Mouse (Mus musculus) CD4-positive, CD25-positive, alpha-beta regulatory T cell, adult 2 months (primary cell): Measurements from ENCODE around the gene Tgfbr3.

Source experiments
- DNase-seq: peaks from one replicate; pipeline ENCODE4 v3.0.0-alpha.2; 2012; ENCODE audit warnings: low read depth, low spot score

The Tgfbr3 gene

DNA sequence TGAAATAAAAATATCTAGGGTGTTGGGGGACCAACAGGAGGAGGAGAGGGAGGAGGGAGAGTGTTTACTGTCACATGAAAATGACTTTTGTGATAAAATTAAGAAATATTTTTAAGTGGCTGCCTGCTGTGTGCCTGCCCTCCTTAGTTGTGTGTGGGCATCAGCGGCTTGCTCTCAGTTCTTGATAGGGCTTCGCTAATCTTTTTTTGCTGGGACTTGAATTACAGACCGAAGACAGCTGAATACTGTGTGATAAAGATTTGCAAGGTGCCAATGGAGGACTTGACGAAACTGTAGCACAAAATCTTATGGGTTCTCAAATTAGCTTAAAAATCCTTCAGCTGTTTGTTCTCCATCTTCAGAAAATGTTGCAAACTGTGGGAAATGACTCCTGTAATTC is 205.0 kb downstream of the Tgfbr3 start:
- DNase-seq: no peak

DNA sequence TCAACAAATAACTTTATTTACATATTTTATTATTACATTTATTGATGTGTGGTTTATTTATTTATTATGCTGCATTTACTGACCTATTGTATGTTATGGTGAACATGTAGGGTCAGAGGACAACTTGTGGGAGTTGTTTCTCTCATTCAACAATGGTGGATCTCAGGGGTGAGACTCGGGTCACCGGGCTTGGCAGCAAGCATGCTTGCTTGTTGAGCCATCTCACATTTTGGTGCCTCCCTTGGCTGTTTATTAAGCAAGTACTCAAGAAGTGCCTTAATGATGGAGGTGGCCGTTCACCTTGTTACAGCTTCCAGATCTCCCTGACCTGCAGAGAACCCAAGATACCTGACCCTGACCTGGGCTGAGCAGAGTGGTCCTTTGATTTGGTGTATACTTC is 207.4 kb downstream of the Tgfbr3 start:
- no peak for DNase-seq

DNA sequence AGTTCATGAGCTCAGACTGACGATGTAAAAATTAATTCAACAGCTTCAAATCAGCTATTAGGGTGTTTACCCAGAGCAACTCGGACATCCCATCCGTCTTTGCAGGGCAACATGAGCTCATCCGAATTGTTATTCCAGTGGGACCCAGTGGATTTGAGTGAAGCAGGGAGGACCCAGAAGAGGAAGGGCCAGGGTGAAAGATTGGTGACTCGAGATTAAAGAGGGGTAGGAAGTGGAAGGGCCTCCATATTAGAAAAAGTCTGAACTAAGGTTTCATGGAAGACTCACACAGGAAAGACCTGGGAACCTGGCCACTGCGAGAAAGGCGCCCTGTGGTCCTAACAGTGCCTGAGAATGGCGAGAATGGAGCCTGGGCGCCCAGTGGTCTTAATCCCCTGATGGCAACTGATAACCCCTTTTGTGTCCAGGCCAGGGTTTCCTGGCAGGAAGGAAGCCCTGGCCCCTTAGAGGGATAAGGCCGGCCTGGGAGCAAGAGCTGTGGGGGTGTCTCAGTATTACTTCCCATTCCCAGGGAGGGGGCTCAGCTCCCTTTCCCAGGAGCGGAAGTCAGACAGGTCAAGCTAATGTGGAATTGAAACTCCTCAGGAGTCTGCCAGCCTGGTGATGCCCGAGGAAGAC is 208.3 kb downstream of the Tgfbr3 start:
- DNase-seq: no peak

DNA sequence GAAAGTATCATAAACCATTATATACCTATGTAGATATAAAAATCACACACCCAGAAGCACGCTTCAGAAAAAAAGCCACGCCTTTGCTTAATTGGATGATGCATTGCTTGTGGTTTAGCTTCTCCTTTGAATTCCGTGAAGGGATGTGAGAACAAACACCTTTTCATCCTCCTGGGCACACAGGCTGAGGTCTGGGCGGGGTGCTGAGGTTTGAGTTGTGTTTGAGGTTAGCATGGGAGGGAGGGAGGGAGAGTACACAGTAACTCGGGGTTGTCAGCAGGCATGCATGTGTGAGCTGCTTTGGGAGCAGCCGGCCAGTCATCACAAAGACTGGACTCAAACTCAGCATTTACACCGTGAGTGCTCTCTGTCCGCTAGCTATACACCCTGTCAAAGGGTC is 209.5 kb downstream of the Tgfbr3 start:
- peak; percentile 75 for DNase-seq

DNA sequence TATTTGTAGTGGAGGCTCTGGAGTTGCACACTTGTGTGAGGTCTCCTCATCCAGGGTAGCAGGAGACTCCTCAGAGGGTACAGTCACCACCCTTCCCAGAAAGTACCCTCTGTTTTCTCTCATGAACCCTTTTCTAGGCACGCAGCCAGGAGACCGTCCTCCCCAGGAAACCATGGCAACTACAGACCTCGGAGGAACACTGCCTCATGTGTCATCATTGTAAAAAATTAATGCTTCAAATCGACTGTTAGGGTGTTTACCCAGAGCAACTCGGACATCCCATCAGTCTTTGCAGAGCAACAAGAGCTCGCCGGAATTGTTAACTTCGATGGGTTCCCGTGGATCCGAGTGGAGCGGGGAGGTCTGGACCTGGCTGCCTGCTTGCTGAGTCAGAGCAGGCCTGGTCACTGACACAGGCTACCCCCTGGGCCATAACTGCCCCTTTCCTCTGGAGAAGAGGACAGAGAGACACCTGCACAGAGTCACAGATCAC is 210.2 kb downstream of the Tgfbr3 start:
- DNase-seq: peak; percentile 48

DNA sequence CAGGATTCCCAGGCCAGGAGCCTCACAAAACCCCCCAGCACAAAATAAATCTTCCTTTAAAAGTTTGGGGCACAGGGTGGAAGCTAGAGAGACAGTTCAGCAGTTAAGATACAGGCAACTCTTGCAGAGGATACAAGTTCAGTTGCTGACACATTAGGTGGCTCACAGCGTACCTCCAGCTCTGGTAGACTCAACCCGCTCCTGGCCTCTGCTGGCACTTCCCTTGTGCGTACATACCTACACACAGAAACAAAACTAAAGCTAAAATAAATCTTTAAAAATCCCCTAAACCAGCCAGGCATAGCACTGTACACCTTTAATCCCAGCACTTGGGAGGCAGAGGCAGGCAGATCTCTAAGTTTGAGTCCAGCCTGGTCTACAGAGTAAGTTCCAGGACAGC is 211.1 kb downstream of the Tgfbr3 start:
- peak; percentile 40 for DNase-seq

DNA sequence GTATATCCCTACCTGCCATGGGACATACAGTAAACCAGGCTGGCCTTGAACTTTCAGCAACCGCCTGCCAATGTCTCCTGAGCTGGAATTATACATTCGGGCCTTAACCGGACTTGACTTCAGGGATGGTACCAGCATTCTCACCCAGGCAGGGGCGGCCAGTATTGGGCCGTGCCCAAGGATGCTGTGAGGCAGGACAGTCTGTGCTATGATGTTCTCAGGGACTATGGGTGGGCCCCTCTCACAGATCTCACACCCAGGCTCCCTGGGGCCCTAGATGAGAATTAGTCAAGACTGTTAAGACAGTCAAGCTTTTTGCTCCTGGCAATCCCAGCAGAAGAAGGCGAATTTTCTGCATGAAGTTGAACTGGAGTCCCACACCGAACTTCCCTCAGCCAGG is 211.5 kb downstream of the Tgfbr3 start:
- no peak for DNase-seq

DNA sequence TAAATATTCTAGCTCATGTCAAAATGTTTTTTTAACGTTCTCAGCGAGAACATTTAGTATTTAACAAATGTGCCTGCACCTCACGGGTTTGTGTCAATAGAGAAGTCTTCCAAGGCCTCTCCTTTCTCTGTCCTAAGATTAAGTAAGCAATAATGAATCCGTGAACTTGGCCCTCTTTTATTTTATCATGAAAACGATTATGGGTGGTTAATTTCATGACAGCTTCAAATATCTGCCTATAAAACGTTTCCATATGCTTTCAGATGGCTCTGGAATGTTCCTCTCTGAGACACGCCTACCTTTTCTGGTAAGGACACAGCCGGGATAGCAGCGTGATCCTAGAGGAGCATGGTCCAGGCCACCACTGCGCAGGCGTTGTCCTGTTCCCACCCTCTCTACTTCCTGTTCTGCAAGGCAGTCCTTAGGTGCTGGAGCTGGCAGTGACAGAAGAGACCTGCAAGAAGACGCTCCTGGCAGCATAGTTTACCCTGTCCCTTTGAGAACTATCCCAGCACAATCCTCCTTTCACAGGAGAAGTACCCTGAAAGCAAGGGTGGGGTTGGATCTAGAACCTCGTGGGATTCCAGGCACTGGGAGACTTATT is 214.3 kb downstream of the Tgfbr3 start:
- DNase-seq: no peak

DNA sequence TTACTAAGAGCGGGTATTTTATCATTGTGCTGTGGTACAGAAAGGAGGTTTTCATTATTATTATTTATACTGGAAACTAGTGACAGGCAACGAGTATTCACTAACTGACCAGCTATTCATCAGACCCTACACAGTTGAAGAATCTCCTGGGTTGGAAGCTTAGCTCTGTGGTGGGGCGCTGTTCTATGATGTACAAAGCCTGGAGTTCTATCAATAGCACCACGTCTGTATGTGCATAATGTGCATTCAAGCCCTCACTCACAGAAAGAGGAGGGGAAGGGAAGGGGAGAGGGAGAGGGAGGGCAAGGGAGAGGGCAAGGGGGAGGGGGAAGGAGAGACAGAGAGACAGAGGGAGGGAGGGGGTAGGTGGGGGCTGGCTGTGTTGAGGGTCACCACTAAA is 215.1 kb downstream of the Tgfbr3 start:
- no peak for DNase-seq

DNA sequence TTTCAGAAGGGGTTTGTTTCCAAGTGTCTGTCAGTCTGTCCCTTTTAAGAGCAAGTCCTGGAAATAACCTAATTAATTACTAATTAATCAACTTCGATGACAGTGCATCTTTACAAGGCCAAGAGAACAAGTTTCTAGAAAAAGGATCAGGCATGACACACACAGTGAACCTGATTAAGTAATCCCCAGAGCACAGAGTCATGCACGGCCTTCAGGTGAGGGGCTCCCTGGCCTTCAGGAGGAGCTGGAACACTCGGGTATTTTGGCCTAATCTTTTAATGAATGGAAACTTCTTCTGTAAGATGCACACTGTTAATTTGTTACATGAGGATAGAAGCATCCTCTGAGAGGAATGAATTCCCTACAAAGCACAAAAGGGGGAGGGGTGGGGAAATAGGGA is 215.9 kb downstream of the Tgfbr3 start:
- no peak for DNase-seq

DNA sequence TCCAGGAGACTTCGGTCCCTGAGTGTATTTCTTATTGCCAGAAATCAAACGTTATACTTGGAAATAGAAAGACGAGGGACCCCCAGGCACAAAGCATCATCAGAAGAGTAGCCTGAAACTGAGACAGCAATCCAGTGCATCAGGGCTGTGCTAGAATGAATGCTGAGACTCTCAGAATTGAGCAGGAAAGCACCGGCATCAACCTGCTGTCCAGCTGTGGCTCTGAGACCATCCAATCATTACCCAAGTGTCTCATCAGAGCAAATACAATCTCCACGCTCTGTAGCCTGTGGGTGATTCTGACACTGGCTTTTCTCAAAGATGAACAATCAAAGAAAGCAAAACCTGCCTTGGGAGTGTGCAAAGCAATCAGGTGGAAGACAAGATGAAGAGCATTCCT is 221.3 kb downstream of the Tgfbr3 start:
- DNase-seq: no peak

DNA sequence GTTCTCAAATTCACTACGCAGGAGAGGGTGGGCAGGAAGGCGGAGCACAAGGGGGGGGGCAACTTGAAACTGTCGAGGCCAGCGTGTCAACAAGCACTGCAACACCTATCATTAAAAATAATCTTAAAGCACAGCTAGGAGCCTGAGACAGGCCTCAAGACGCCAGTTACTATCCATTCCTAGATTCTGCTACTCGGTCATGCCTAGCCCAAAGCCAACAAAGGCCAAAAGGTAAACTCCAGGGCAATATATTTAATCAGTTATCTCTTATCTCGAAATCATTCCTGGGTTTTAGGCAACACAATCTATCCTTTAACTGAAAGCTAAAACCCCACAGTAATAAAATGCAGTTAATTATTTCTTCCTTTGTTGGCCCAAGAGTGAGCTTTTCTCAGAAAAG is 221.9 kb downstream of the Tgfbr3 start:
- DNase-seq: no peak

DNA sequence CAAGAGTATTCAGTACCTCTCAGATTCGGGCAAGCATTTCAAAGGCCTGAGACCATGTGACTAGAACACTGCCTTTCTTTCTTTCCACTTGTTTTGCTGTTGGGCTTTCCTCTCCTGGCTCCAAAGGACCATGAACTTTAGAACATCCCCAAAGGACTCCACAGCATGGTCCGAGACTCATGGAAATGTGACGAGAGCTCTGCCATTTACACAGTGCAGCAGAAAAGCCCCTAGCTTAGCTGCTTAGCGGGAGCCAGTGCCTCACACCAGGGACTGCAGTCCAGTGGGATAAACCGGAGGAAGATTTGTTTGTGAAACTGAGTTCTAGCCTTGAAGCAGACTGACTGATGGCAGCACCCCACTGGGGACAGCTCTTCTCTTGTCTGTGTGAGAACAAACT is 224.5 kb downstream of the Tgfbr3 start:
- DNase-seq: no peak

DNA sequence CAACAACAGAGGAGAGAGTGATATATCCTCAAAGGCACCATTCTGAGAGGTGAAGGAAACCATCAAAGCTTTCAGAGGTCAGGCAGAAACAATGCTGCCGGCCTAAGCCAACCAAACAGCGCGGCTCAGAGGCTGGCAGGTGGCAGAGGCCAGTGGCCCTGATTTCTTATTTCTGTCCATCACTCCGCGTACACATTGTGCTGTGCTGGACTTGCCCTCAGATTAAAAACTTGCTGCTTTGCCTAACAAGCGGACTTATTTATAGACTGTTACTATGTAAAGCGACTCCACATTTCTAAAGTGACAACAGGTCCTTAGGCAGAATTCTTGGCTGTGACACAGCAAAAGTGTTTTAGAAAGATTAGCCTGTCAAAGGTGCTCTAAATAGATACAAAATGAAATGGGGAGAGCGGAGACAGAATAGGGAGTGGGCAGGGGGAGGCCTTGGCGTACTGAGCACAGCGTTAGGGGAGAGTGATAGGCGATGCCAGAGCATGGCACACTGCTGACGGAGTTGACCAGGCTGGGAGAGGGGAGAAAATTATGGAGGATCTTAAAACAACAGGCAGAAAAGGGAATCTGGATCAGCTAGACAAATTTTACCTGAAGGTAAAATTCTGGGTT is 227.1 kb downstream of the Tgfbr3 start:
- no peak for DNase-seq

DNA sequence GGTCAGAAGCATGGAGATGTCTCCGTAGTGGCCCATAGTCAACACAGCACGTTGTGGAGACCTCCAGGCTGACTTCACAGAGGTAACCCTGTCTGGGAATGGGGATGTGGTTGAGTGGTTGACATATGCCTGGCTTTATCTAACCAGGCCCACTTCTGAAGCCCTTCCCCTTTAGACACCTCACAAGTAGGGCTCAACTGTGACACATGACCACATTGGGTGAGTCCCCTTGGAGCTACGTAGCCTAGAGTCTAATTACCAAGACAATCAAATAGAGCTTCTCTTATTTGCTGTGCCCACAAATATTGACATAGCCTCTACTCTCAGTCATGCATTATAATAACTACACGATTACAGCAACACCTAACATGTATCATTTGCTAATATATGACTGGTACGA is 229.9 kb downstream of the Tgfbr3 start:
- no peak for DNase-seq

DNA sequence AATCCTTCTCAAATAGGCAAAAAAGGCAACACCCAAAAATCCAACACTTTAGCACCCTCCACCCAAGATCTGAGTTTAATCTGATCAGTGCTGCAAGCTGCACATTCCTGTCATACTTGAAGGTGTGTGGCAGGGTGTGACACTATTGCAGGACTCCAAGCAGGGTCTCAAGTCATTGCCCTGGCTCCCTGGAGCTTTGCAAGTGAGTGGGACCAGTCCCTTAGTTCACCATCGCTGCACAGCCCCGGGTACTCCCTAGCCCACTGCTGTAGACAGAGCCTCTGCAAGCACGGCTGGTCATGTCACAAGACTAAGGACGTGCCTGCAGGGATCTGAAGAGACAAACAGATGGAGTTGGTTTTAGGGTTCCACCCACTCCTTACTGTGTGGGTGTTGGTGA is 230.8 kb downstream of the Tgfbr3 start:
- no peak for DNase-seq
